Mouse (Mus musculus) adrenal gland, postnatal 10 days (tissue): Measurements from ENCODE around the gene Olfr488. TPM values are rescaled to one million over a fixed set of nuclear protein-coding genes. Genes with fewer than 3 reads are reported as not detected.
"Not testable (repeated sequence)": the region's sequence is repeated elsewhere in the genome, so short reads cannot be mapped to it uniquely, and the experiment has no call there.

Experiments used
- DNase-seq: peaks from one replicate; pipeline ENCODE4 v3.0.0; 2021; ENCODE audit warnings: mixed read lengths
- long read RNA-seq, 2 experiments: library from polyadenylated mRNA; stranded (forward); transcript quantifications; one replicate each; pipeline ENCODE4 v2.0.0; 2021
- total RNA-seq, 2 experiments: library from RNA; stranded (reverse); gene quantifications; 2 replicates each; pipeline ENCODE4 v1.2.3; 2021

Olfr488 gene
- total RNA-seq = not detected
- long read RNA-seq, experiment 1 = 0 reads
- long read RNA-seq, experiment 2 = 0 reads

GRCm38 (mm10) chr7:108258247-108258646, at the start of gene Olfr488:
Gene Olfr488, minus strand, starts transcription at chr7:108258347.
- no peak for DNase-seq

GRCm38 (mm10) chr7:108288834-108289233, 30.7 kb upstream of the Olfr488 start, which contains the start of gene Olfr490:
Gene Olfr490, minus strand, starts transcription at chr7:108288934.
- DNase-seq = no peak

GRCm38 (mm10) chr7:108233551-108233950, 24.6 kb downstream of the Olfr488 start:
- DNase-seq = no peak

GRCm38 (mm10) chr7:108214536-108214935, 43.6 kb downstream of the Olfr488 start, which contains the start of gene Olfr487:
Gene Olfr487, minus strand, starts transcription at chr7:108214636.
- DNase-seq = not testable (repeated sequence)

Other genes with a start within 250 kb of the Olfr488 start
- not detected for gene Olfr478, start 224.4 kb downstream of the Olfr488 start, total RNA-seq
- gene Olfr479, start 207.7 kb downstream of the Olfr488 start, total RNA-seq = not detected
- not detected for gene Olfr480, start 191.0 kb downstream of the Olfr488 start, total RNA-seq
- gene Olfr481, start 178.5 kb downstream of the Olfr488 start, total RNA-seq = not detected
- gene Olfr482, start 160.8 kb downstream of the Olfr488 start, total RNA-seq = 1 to 10 TPM; 1.7 TPM
- gene Olfr483, start 157.5 kb downstream of the Olfr488 start, total RNA-seq = not detected
- not detected for gene Olfr484, start 130.9 kb downstream of the Olfr488 start, total RNA-seq
- not detected for gene Olfr485, start 98.5 kb downstream of the Olfr488 start, total RNA-seq
- gene Olfr486, start 85.6 kb downstream of the Olfr488 start, total RNA-seq = not detected
- not detected for gene Olfr487, start 43.7 kb downstream of the Olfr488 start, total RNA-seq
- gene Olfr490, start 30.6 kb upstream of the Olfr488 start, total RNA-seq = not detected
- not detected for gene Olfr491, start 55.1 kb upstream of the Olfr488 start, total RNA-seq
- not detected for gene Olfr492, start 65.3 kb upstream of the Olfr488 start, total RNA-seq
- gene Olfr493, start 88.6 kb upstream of the Olfr488 start, total RNA-seq = not detected
- gene Olfr494, start 107.0 kb upstream of the Olfr488 start, total RNA-seq = not detected
- not detected for gene Olfr495, start 134.8 kb upstream of the Olfr488 start, total RNA-seq
- not detected for gene Olfr497, start 162.1 kb upstream of the Olfr488 start, total RNA-seq
- not detected for gene Olfr498, start 207.0 kb upstream of the Olfr488 start, total RNA-seq